Mouse (Mus musculus) forebrain, postnatal 0 days (tissue): Measurements from ENCODE around the gene Ptpn23. TPM values are rescaled to one million over a fixed set of nuclear protein-coding genes. Genes with fewer than 3 reads are reported as not detected.

Experiments
- ATAC-seq: fragments of 200-750 bp; cut with Nextera tagmentation; 2 replicates; pipeline ENCODE4 v1.8.0; 2017; ENCODE audit warnings: mild to moderate bottlenecking, moderate library complexity
- DNase-seq: peaks from one replicate; pipeline ENCODE4 v3.0.0-alpha.2; 2015
- H3K27ac ChIP-seq: fragments of 300-500 bp; sonication (generic); 2 replicates; pipeline ENCODE4 v1.5.1; 2014; ENCODE audit warnings: low read depth, mild to moderate bottlenecking, antibody characterized with exemption, low read length, moderate library complexity, mixed read lengths
- H3K27me3 ChIP-seq: fragments of 300-500 bp; sonication (generic); 2 replicates; pipeline ENCODE4 v1.6.1; 2014; ENCODE audit warnings: mild to moderate bottlenecking, low read length, mixed read lengths; ENCODE audit not compliant: insufficient read depth
- H3K36me3 ChIP-seq: fragments of 300-500 bp; sonication (generic); 2 replicates; pipeline ENCODE4 v1.6.1; 2014; ENCODE audit warnings: mild to moderate bottlenecking, moderate library complexity; ENCODE audit not compliant: insufficient read depth
- H3K4me1 ChIP-seq: fragments of 300-500 bp; sonication (generic); 2 replicates; pipeline ENCODE4 v1.6.1; 2014; ENCODE audit warnings: antibody characterized with exemption; ENCODE audit not compliant: insufficient read depth
- H3K4me2 ChIP-seq: fragments of 300-500 bp; sonication (generic); 2 replicates; pipeline ENCODE4 v1.6.1; 2014; ENCODE audit warnings: low read depth, mild to moderate bottlenecking, moderate library complexity
- H3K4me3 ChIP-seq: fragments of 300-500 bp; sonication (generic); 2 replicates; pipeline ENCODE4 v1.5.1; 2014; ENCODE audit warnings: low read depth, low read length, mixed read lengths
- H3K9ac ChIP-seq: fragments of 300-500 bp; sonication (generic); 2 replicates; pipeline ENCODE4 v1.6.1; 2014; ENCODE audit warnings: mild to moderate bottlenecking
- H3K9me3 ChIP-seq: fragments of 300-500 bp; sonication (generic); 2 replicates; pipeline ENCODE4 v1.6.1; 2016; ENCODE audit warnings: low read length
- CTCF ChIP-seq: sonication (generic); IDR thresholded peaks from 2 replicates; pipeline ENCODE4 v1.5.1; 2016; ENCODE audit warnings: antibody characterized with exemption, control low read depth, low read depth
- WGBS: fragments of 180-500 bp; shearing (Covaris S2); extraction: QIAGEN DNeasy Blood & Tissue Kit; methylation state at CpG from one replicate; pipeline ENCODE4 v1.1.7; 2014; 5-methylcytosine and 5-hydroxymethylcytosine counted together
- polyA plus RNA-seq: library from polyadenylated mRNA; unstranded; fragments of >200 nt; fragmentation: Nextera tagmentation; extraction: Ambion mirVana; gene quantifications from 2 replicates; pipeline ENCODE4 v1.2.1, GENCODE M21; 2015
- total RNA-seq: library from RNA; depleted of rRNA; stranded (reverse); fragments of >200 nt; gene quantifications from 2 replicates; pipeline ENCODE4 v1.2.3, GENCODE M21; 2014; rRNA removed

Gene Ptpn23
- total and polyA plus RNA-seq, 2 experiments from 2014 or later: 10.2 to 25.3 TPM

DNA sequence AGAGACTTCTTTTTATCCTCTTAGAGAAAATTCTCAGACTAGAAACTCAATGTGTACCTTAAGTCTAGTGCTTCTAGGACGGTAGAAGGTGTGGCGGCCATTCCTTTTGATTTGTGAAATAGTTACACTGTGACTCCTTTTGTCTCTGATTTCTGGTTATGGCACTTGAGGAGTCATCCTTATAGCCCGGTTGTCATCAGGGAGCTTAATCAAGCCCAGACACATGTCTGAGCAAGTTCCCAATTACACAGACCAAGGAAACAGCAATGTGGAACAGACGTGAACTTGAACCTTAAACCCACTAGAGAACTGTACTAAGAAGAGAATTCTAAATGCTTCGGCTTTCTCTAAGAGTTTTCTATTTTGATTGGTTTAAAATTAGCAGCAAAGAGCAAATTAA, 57.8 kb downstream of the Ptpn23 start:
- no peak for TF ChIP-seq CTCF
- Histone ChIP-seq H3K4me1 (no peaks in the 10 kb centered on the region), H3K4me2 (no peak overlapping the region), H3K27ac (no peak overlapping the region), H3K9me3 (no peaks in the 10 kb centered on the region), H3K36me3 (peaks cover 19% of the 10 kb centered on the region), H3K4me3 (no peak overlapping the region), H3K9ac (no peak overlapping the region), H3K27me3 (no peaks in the 10 kb centered on the region)
- 92% methylated on average over 5 of the region's 5 CpGs for WGBS
- ATAC-seq (no peak), DNase-seq (no peak)

DNA sequence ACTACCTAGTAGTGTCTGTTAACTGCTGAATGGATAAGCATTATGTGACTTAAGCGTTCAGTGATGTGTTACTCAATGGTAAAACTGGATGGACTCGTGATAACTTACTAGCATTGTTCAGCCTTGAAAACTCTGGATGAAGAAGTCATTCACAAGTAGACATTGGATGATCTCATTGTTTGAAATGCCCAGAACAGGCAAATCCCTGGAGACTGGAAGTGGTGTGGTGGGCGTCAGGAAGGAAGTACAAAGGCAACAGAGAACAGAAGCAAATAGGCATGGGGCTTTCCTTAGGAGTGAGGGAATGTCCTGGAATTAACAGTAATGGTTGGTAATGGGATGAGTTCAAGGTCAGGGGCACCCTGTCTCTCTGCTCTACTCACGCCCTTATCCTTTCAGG, 59.1 kb downstream of the Ptpn23 start:
- WGBS: 74% methylated on average over 4 of the region's 4 CpGs
- TF ChIP-seq CTCF: no peak
- H3K4me2 ChIP-seq: no peak overlapping the region
- no peaks in the 10 kb centered on the region for H3K4me1 ChIP-seq
- H3K9ac ChIP-seq: no peak overlapping the region
- no peak overlapping the region for H3K27ac ChIP-seq
- no peaks in the 10 kb centered on the region for H3K9me3 ChIP-seq
- H3K4me3 ChIP-seq: no peak overlapping the region
- H3K27me3 ChIP-seq: no peaks in the 10 kb centered on the region
- peaks cover 9% of the 10 kb centered on the region for H3K36me3 ChIP-seq
- ATAC-seq (no peak), DNase-seq (no peak)

DNA sequence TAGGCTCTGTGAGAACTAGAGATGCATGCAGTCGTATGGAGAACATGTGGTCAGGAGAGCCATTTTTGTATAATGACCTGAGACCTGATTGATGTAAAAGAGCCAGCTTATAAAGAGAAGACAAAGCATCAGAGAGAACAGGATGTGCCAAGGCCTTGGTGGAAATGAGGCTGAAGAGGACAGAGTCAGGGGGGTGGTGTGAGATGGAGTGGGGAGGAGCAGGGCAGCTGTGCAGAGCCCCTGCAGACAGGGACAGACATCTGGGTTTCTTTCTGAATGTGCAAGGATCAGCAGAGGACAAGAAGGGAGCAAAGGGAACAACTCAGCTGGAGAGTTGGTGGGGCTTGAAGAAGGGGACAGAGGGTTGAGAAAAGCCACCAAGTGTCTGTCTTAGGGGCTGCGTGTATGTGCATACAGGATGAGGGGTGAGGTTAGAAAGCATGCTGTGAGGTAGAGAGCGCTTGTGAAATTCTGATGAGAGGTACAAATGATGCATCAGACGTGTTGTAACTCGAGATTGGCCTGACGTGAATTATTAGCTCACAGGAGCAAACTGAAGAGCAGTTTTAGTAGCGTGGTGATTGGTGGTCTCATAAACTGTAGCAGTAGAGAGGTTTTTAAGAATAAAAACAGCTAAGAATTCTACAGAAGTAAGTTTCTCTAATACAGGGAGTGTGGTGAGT, 62.8 kb downstream of the Ptpn23 start:
- H3K36me3 ChIP-seq: no peaks in the 10 kb centered on the region
- no peak for TF ChIP-seq CTCF
- DNase-seq (no peak), ATAC-seq (no peak)
- no peaks in the 10 kb centered on the region for H3K27me3 ChIP-seq
- no peaks in the 10 kb centered on the region for H3K9me3 ChIP-seq
- H3K4me1 ChIP-seq: no peaks in the 10 kb centered on the region
- H3K27ac ChIP-seq: no peak overlapping the region
- WGBS: 76% methylated on average over 7 of the region's 7 CpGs
- no peak overlapping the region for H3K4me2 ChIP-seq
- no peak overlapping the region for H3K4me3 ChIP-seq
- no peak overlapping the region for H3K9ac ChIP-seq

DNA sequence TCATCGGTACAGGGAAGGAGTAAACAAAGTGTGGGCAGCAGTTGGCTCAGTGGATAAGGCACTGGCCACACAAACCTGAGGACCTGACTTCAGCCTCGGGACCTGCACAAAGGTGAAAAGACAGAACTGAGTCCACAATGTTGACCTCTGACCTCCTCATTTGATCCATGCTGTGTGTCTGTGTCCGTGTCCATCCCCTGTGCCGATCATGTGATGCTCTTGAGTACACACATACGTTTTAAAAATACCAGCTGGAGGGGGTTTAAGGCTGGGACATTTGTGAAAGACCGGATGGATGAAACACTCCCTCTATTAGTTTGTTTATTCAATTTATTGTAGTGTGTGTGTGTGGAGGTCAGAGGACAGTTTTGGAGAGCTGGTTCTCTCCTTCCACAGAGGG, 64.2 kb downstream of the Ptpn23 start:
- Histone ChIP-seq H3K4me1 (no peaks in the 10 kb centered on the region), H3K9me3 (no peaks in the 10 kb centered on the region), H3K27me3 (no peaks in the 10 kb centered on the region), H3K4me3 (no peak overlapping the region), H3K27ac (no peak overlapping the region), H3K4me2 (no peak overlapping the region), H3K9ac (no peak overlapping the region), H3K36me3 (no peaks in the 10 kb centered on the region)
- no peak for ATAC-seq
- no peak for DNase-seq
- no peak for TF ChIP-seq CTCF
- WGBS: 72% methylated on average over 6 of the region's 6 CpGs

DNA sequence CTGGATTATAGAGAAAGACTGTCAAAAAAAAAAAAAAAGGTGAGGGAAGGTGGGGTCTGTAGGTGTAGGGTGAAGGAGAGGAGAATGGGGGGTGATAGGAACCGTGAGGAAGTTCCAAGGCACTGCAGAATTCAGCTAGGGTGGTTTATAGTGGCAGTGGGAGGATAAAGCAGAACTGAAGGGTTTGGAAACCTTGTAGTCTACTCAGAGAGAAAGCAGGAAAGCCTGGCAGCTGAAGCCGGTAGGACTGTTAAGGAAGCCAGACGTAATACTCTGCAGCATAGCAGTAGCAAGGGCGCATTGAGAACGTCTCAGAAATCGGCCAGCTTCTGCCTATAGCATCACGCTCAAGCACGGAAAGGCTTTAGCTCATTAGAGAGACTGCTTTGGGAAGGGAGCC, 66.0 kb downstream of the Ptpn23 start:
- H3K9me3 ChIP-seq: no peaks in the 10 kb centered on the region
- H3K27ac ChIP-seq: no peak overlapping the region
- no peak for ATAC-seq
- 92% methylated on average over 8 of the region's 8 CpGs for WGBS
- no peaks in the 10 kb centered on the region for H3K4me1 ChIP-seq
- DNase-seq: no peak
- H3K4me2 ChIP-seq: no peak overlapping the region
- H3K9ac ChIP-seq: no peak overlapping the region
- H3K27me3 ChIP-seq: no peaks in the 10 kb centered on the region
- TF ChIP-seq CTCF: no peak
- H3K36me3 ChIP-seq: no peaks in the 10 kb centered on the region
- no peak overlapping the region for H3K4me3 ChIP-seq

DNA sequence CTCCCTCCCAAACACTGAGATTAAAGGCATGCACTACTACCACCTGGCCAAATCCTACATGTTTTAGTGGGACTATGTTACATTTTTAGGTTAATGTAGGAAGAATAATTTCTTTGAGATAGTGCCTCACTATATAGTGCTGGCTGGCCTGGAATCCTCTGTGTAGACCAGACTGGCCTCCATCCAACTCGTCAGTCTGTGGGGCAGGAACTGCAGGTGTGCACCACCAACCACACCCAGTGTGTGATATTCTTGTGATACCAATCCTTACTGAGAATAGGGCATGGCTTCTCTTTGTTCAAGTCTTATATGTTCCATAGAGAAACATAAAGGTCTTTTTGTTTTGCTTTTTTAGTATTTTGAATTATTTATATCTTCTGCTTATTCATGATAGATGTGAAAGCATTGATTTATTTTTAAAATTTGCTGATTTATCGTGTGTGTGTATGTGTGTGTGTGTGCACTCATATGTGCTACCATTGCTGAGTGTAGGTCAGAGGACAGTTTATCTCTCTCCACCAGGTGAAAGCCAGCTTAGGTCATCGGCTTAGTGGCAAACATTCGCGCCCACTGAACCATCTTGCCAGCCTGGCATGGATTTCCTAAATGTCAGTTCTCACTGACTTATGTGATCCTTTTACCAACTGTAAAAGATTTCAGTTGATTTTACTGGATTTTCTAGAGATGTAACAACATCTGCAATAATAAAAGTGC, 67.8 kb downstream of the Ptpn23 start:
- Histone ChIP-seq H3K36me3 (no peaks in the 10 kb centered on the region), H3K4me2 (no peak overlapping the region), H3K4me1 (no peaks in the 10 kb centered on the region), H3K9ac (no peak overlapping the region), H3K27me3 (no peaks in the 10 kb centered on the region), H3K9me3 (no peaks in the 10 kb centered on the region), H3K4me3 (no peak overlapping the region), H3K27ac (no peak overlapping the region)
- no peak for DNase-seq
- no peak for TF ChIP-seq CTCF
- ATAC-seq: no peak
- WGBS: 91% methylated on average over 5 of the region's 5 CpGs

Other genes with a start within 250 kb of the Ptpn23 start
- gene Cspg5, start 164.4 kb downstream of the Ptpn23 start, total RNA-seq: 365 and 387 TPM in 2 replicates
- 234 and 280 TPM in 2 replicates for gene Cspg5, start 164.4 kb downstream of the Ptpn23 start, polyA plus RNA-seq
- gene Elp6, start 103.0 kb downstream of the Ptpn23 start, total RNA-seq: 27.8 and 35.2 TPM in 2 replicates
- gene Elp6, start 103.0 kb downstream of the Ptpn23 start, polyA plus RNA-seq: 27.1 and 27.5 TPM in 2 replicates
- gene Scap, start 74.9 kb downstream of the Ptpn23 start, total RNA-seq: 87.6 and 111 TPM in 2 replicates
- 40.1 and 49.5 TPM in 2 replicates for gene Scap, start 74.9 kb downstream of the Ptpn23 start, polyA plus RNA-seq
- 0.31 TPM in 1 of 2 replicates, not detected in the other for gene Ngp, start 11.5 kb upstream of the Ptpn23 start, total RNA-seq
- gene Ngp, start 11.5 kb upstream of the Ptpn23 start, polyA plus RNA-seq: 1.4 and 2.9 TPM in 2 replicates
- 28.2 and 36.8 TPM in 2 replicates for gene Klhl18, start 68.5 kb upstream of the Ptpn23 start, total RNA-seq
- 15.6 and 19.3 TPM in 2 replicates for gene Klhl18, start 68.5 kb upstream of the Ptpn23 start, polyA plus RNA-seq
- 4.4 and 5.4 TPM in 2 replicates for gene Kif9, start 68.7 kb upstream of the Ptpn23 start, total RNA-seq
- gene Kif9, start 68.7 kb upstream of the Ptpn23 start, polyA plus RNA-seq: 3.0 and 3.8 TPM in 2 replicates
- gene Setd2, start 124.4 kb upstream of the Ptpn23 start, total RNA-seq: 74.6 and 86.4 TPM in 2 replicates
- gene Setd2, start 124.4 kb upstream of the Ptpn23 start, polyA plus RNA-seq: 13.2 and 21.3 TPM in 2 replicates
- gene Nradd, start 216.2 kb upstream of the Ptpn23 start, total RNA-seq: 21.3 and 22.5 TPM in 2 replicates
- 19.1 and 27.2 TPM in 2 replicates for gene Nradd, start 216.2 kb upstream of the Ptpn23 start, polyA plus RNA-seq
- 6.1 and 17.6 TPM in 2 replicates for gene Nbeal2, start 245.9 kb upstream of the Ptpn23 start, total RNA-seq
- 1.1 and 2.0 TPM in 2 replicates for gene Nbeal2, start 245.9 kb upstream of the Ptpn23 start, polyA plus RNA-seq
- 38.4 and 48.4 TPM in 2 replicates for gene Ccdc12, start 248.3 kb upstream of the Ptpn23 start, total RNA-seq
- gene Ccdc12, start 248.3 kb upstream of the Ptpn23 start, polyA plus RNA-seq: 103 and 104 TPM in 2 replicates